Mouse (Mus musculus) neural tube, embryonic 14.5 days (tissue): ENCODE measurements at regions not wholly inside any gene's neighbourhood (a gene's known extent, or its start where the extent isn't known, plus 50 kb on each side); places are given as distances from the start of the nearest gene placed in this dataset.

Source experiments
- ATAC-seq: fragments of 200-750 bp; cut with Nextera tagmentation; 2 replicates; pipeline ENCODE4 v1.8.0; 2017; ENCODE audit warnings: low read depth, mild to moderate bottlenecking, moderate TSS enrichment, moderate library complexity
- H3K27ac ChIP-seq: fragments of 300-500 bp; sonication (generic); 2 replicates; pipeline ENCODE4 v1.5.1; 2014; ENCODE audit warnings: low read depth, mild to moderate bottlenecking, control low read depth, low read length, moderate library complexity, mixed read lengths
- H3K27me3 ChIP-seq: fragments of 300-500 bp; sonication (generic); 2 replicates; pipeline ENCODE4 v1.6.1; 2014; ENCODE audit warnings: low read length; ENCODE audit not compliant: control insufficient read depth, insufficient read depth
- H3K36me3 ChIP-seq: fragments of 300-500 bp; sonication (generic); 2 replicates; pipeline ENCODE4 v1.6.1; 2014; ENCODE audit warnings: low read length, mixed read lengths; ENCODE audit not compliant: control insufficient read depth, insufficient read depth
- H3K4me1 ChIP-seq: fragments of 300-500 bp; sonication (generic); 2 replicates; pipeline ENCODE4 v1.6.1; 2014; ENCODE audit warnings: low read length; ENCODE audit not compliant: control insufficient read depth, insufficient read depth
- H3K4me2 ChIP-seq: fragments of 300-500 bp; sonication (generic); 2 replicates; pipeline ENCODE4 v1.6.1; 2014; ENCODE audit warnings: mild to moderate bottlenecking, low read depth, low read length, control low read depth
- H3K4me3 ChIP-seq: fragments of 300-500 bp; sonication (generic); 2 replicates; pipeline ENCODE4 v1.5.1; 2014; ENCODE audit warnings: low read depth, low read length, control low read depth, mixed read lengths
- H3K9ac ChIP-seq: fragments of 300-500 bp; sonication (generic); replicated peaks from 2 replicates; pipeline ENCODE4 v1.6.1; 2014; ENCODE audit warnings: low read depth, mild to moderate bottlenecking, control low read depth, low read length, mixed read lengths
- H3K9me3 ChIP-seq: fragments of 300-500 bp; sonication (generic); 2 replicates; pipeline ENCODE4 v1.6.1; 2016; ENCODE audit warnings: low read length; ENCODE audit not compliant: control insufficient read depth
- WGBS: fragments of 180-500 bp; shearing (Covaris S2); extraction: QIAGEN DNeasy Blood & Tissue Kit; methylation state at CpG from one replicate; pipeline ENCODE4 v1.1.7; 2014; 5-methylcytosine and 5-hydroxymethylcytosine counted together

GRCm38 (mm10) chr7:123795036-123795435, 187.6 kb upstream of the Hs3st4 start:
- Histone ChIP-seq H3K4me1 (no peaks in the 10 kb centered on the region), H3K9ac (no peak overlapping the region), H3K4me2 (no peak overlapping the region), H3K9me3 (no peaks in the 10 kb centered on the region), H3K36me3 (no peaks in the 10 kb centered on the region), H3K27me3 (no peaks in the 10 kb centered on the region), H3K27ac (no peak overlapping the region), H3K4me3 (no peak overlapping the region)
- no peak for ATAC-seq
- 86% methylated on average over 2 of the region's 2 CpGs for WGBS

- 64% methylated on average over 3 of the region's 3 CpGs for WGBS
- Histone ChIP-seq H3K4me2 (no peak overlapping the region), H3K9ac (no peak overlapping the region), H3K4me1 (no peaks in the 10 kb centered on the region), H3K27me3 (no peaks in the 10 kb centered on the region), H3K4me3 (no peak overlapping the region), H3K9me3 (no peaks in the 10 kb centered on the region), H3K36me3 (no peaks in the 10 kb centered on the region), H3K27ac (no peak overlapping the region)
- ATAC-seq, result no peak
Measured at GRCm38 (mm10) chr7:123796096-123796495, 186.6 kb upstream of the Hs3st4 start.

- H3K27me3 ChIP-seq, result no peaks in the 10 kb centered on the region
- no peak overlapping the region for H3K4me2 ChIP-seq
- no peak overlapping the region for H3K27ac ChIP-seq
- H3K4me3 ChIP-seq, result no peak overlapping the region
- no peaks in the 10 kb centered on the region for H3K4me1 ChIP-seq
- ATAC-seq, result no peak
- no peaks in the 10 kb centered on the region for H3K9me3 ChIP-seq
- 93% methylated on average over 2 of the region's 2 CpGs for WGBS
- no peak overlapping the region for H3K9ac ChIP-seq
- H3K36me3 ChIP-seq, result no peaks in the 10 kb centered on the region
Measured at GRCm38 (mm10) chr7:123805650-123806049, 177.0 kb upstream of the Hs3st4 start.

- Histone ChIP-seq H3K27me3 (no peaks in the 10 kb centered on the region), H3K9me3 (no peaks in the 10 kb centered on the region), H3K36me3 (no peaks in the 10 kb centered on the region), H3K9ac (no peak overlapping the region), H3K4me2 (no peak overlapping the region), H3K27ac (no peak overlapping the region), H3K4me3 (no peak overlapping the region), H3K4me1 (no peaks in the 10 kb centered on the region)
- no peak for ATAC-seq
- whole genome bisulfite sequencing, result 92% methylated on average over 4 of the region's 4 CpGs
Measured at GRCm38 (mm10) chr7:123823976-123824375, 158.7 kb upstream of the Hs3st4 start.

- 84% methylated on average over 5 of the region's 5 CpGs for WGBS
- Histone ChIP-seq H3K4me2 (no peak overlapping the region), H3K27me3 (no peaks in the 10 kb centered on the region), H3K4me3 (no peak overlapping the region), H3K36me3 (no peaks in the 10 kb centered on the region), H3K9me3 (no peaks in the 10 kb centered on the region), H3K27ac (no peak overlapping the region), H3K9ac (no peak overlapping the region), H3K4me1 (no peaks in the 10 kb centered on the region)
- ATAC-seq, result no peak
Measured at GRCm38 (mm10) chr7:123826406-123826805, 156.3 kb upstream of the Hs3st4 start.

- 97% methylated on average over 7 of the region's 7 CpGs for WGBS
- Histone ChIP-seq H3K4me2 (no peak overlapping the region), H3K9me3 (no peaks in the 10 kb centered on the region), H3K9ac (no peak overlapping the region), H3K27me3 (no peaks in the 10 kb centered on the region), H3K36me3 (no peaks in the 10 kb centered on the region), H3K4me3 (no peak overlapping the region), H3K4me1 (no peaks in the 10 kb centered on the region), H3K27ac (no peak overlapping the region)
- no peak for ATAC-seq
Measured at GRCm38 (mm10) chr7:123842552-123842951, 140.1 kb upstream of the Hs3st4 start.

- H3K9ac ChIP-seq, result no peak overlapping the region
- H3K36me3 ChIP-seq, result no peaks in the 10 kb centered on the region
- no peaks in the 10 kb centered on the region for H3K27me3 ChIP-seq
- WGBS, result 89% methylated on average over 4 of the region's 4 CpGs
- ATAC-seq, result no peak
- no peak overlapping the region for H3K4me3 ChIP-seq
- H3K4me1 ChIP-seq, result no peaks in the 10 kb centered on the region
- no peak overlapping the region for H3K27ac ChIP-seq
- no peaks in the 10 kb centered on the region for H3K9me3 ChIP-seq
- H3K4me2 ChIP-seq, result no peak overlapping the region
Measured at GRCm38 (mm10) chr7:123847081-123847480, 135.6 kb upstream of the Hs3st4 start.

- Histone ChIP-seq H3K9ac (no peak overlapping the region), H3K4me1 (no peaks in the 10 kb centered on the region), H3K36me3 (no peaks in the 10 kb centered on the region), H3K27ac (no peak overlapping the region), H3K4me2 (no peak overlapping the region), H3K27me3 (no peaks in the 10 kb centered on the region), H3K4me3 (no peak overlapping the region), H3K9me3 (no peaks in the 10 kb centered on the region)
- 14% methylated on average over 5 of the region's 5 CpGs for WGBS
- no peak for ATAC-seq
Measured at GRCm38 (mm10) chr7:123848644-123849043, 134.0 kb upstream of the Hs3st4 start.

GRCm38 (mm10) chr7:123849220-123849619, 133.4 kb upstream of the Hs3st4 start:
- Histone ChIP-seq H3K4me2 (no peak overlapping the region), H3K27ac (no peak overlapping the region), H3K27me3 (no peaks in the 10 kb centered on the region), H3K4me3 (no peak overlapping the region), H3K9ac (no peak overlapping the region), H3K9me3 (no peaks in the 10 kb centered on the region), H3K4me1 (no peaks in the 10 kb centered on the region), H3K36me3 (no peaks in the 10 kb centered on the region)
- no peak for ATAC-seq
- 51% methylated on average over 3 of the region's 3 CpGs for WGBS
